Mouse (Mus musculus) liver, adult 2 months (tissue): ENCODE results near the gene AI661453. TPM values are rescaled to one million over a fixed set of nuclear protein-coding genes. Genes with fewer than 3 reads are reported as not detected.

Experiments
- DNase-seq: peaks from one replicate; pipeline ENCODE4 v3.0.0-alpha.2; 2011; ENCODE audit warnings: low read depth, low spot score; ENCODE audit errors: extremely low read depth
- H3K27ac ChIP-seq: fragments of 200-500 bp; replicated peaks from 2 replicates; pipeline ENCODE4 v1.5.1; 2012; ENCODE audit warnings: low read depth, mild to moderate bottlenecking, control low read depth, inconsistent platforms, low read length; ENCODE audit not compliant: insufficient read depth
- H3K27me3 ChIP-seq: fragments of 200-500 bp; 2 replicates; pipeline ENCODE4 v1.6.1; 2012; ENCODE audit warnings: mild to moderate bottlenecking, moderate library complexity, low read length, inconsistent platforms; ENCODE audit not compliant: control insufficient read depth, insufficient read depth
- H3K36me3 ChIP-seq: fragments of 200-500 bp; 2 replicates; pipeline ENCODE4 v1.6.1; 2012; ENCODE audit warnings: low read length, inconsistent platforms; ENCODE audit not compliant: control insufficient read depth, insufficient read depth
- H3K4me1 ChIP-seq: fragments of 200-500 bp; 2 replicates; pipeline ENCODE4 v1.6.1; 2011; ENCODE audit warnings: low read length; ENCODE audit not compliant: control insufficient read depth, insufficient read depth
- H3K4me3 ChIP-seq: fragments of 200-500 bp; 2 replicates; pipeline ENCODE4 v1.5.1; 2011; ENCODE audit warnings: low read depth, mild to moderate bottlenecking, control low read depth, low read length, moderate library complexity; ENCODE audit not compliant: insufficient read depth
- H3K79me2 ChIP-seq: fragments of 200-500 bp; 2 replicates; pipeline ENCODE4 v1.6.1; 2012; ENCODE audit warnings: inconsistent platforms, mild to moderate bottlenecking, low read length, moderate library complexity; ENCODE audit not compliant: control insufficient read depth, insufficient read depth
- H3K9ac ChIP-seq: fragments of 200-500 bp; 2 replicates; pipeline ENCODE4 v1.6.1; 2012; ENCODE audit warnings: low read depth, mild to moderate bottlenecking, control low read depth, inconsistent platforms, low read length
- CTCF ChIP-seq: fragments of 200-500 bp; IDR thresholded peaks from 2 replicates; pipeline ENCODE4 v1.5.1; 2011; ENCODE audit warnings: low read depth, low read length, control low read depth
- POLR2A ChIP-seq: fragments of 200-500 bp; IDR thresholded peaks from 2 replicates; pipeline ENCODE4 v1.6.1; 2011; ENCODE audit warnings: low read length, control low read depth; ENCODE audit not compliant: insufficient read depth; ENCODE audit errors: extremely low read depth
- WGBS: fragments of 180-500 bp; shearing (Covaris S2); methylation state at CpG from one replicate; pipeline ENCODE4 v1.1.7; 2018; 5-methylcytosine and 5-hydroxymethylcytosine counted together
- polyA plus RNA-seq: library from polyadenylated mRNA; depleted of rRNA; stranded (reverse); fragments of >200 nt; gene quantifications from 2 replicates; pipeline ENCODE4 v1.2.3, GENCODE M21; 2012; rRNA removed
- total RNA-seq: library from RNA; depleted of rRNA; stranded (reverse); fragments of >200 nt; gene quantifications from 2 replicates; pipeline ENCODE4 v1.2.3, GENCODE M21; 2014; rRNA removed

The AI661453 gene
- total RNA-seq = 2.4 and 6.2 TPM in 2 replicates
- polyA plus RNA-seq = 5.7 and 6.3 TPM in 2 replicates

GRCm38 (mm10) chr17:47436156-47436906, at the start of gene AI661453:
TSS of gene AI661453 (plus strand) at chr17:47436615.
- peak within 1 kb of the TSS; percentile 98 for H3K27ac ChIP-seq
- H3K4me3 ChIP-seq = peak within 1 kb of the TSS; percentile 74
- H3K27me3 ChIP-seq = no peaks in the 10 kb centered on the region
- H3K4me1 ChIP-seq = peaks cover 19% of the 10 kb centered on the region
- WGBS = under 1% methylated on average over 45 of the region's 45 CpGs
- peak within 1 kb of the TSS; percentile 87 for H3K9ac ChIP-seq
- H3K79me2 ChIP-seq = peaks cover 17% of the 10 kb centered on the region
- no peaks in the 10 kb centered on the region for H3K36me3 ChIP-seq
- TF ChIP-seq CTCF (no peak), POLR2A (peak; percentile 60)
- peak; percentile 46 for DNase-seq

GRCm38 (mm10) chr17:47386649-47387048, 49.8 kb upstream of the AI661453 start:
- Histone ChIP-seq H3K4me1 (peaks cover 7% of the 10 kb centered on the region; the same call in 1 of the 2 replicates), H3K27ac (no peak overlapping the region), H3K4me3 (no peak overlapping the region), H3K36me3 (no peaks in the 10 kb centered on the region), H3K79me2 (no peaks in the 10 kb centered on the region), H3K27me3 (no peaks in the 10 kb centered on the region), H3K9ac (no peak overlapping the region)
- TF ChIP-seq POLR2A = no peak
- TF ChIP-seq CTCF = peak; percentile 73
- 68% methylated on average over 4 of the region's 4 CpGs for WGBS
- peak; percentile 30 for DNase-seq

GRCm38 (mm10) chr17:47394223-47394869, 42.1 kb upstream of the AI661453 start:
- 26% methylated on average over 24 of the region's 24 CpGs for WGBS
- peak overlapping the region; percentile 15 for H3K9ac ChIP-seq
- H3K4me1 ChIP-seq = peaks cover 6% of the 10 kb centered on the region
- H3K79me2 ChIP-seq = no peaks in the 10 kb centered on the region
- H3K27me3 ChIP-seq = no peaks in the 10 kb centered on the region
- no peak for TF ChIP-seq POLR2A
- TF ChIP-seq CTCF = no peak
- DNase-seq = no peak
- peak overlapping the region; percentile 27 for H3K4me3 ChIP-seq
- no peaks in the 10 kb centered on the region for H3K36me3 ChIP-seq
- H3K27ac ChIP-seq = no peak overlapping the region

- peaks cover 6% of the 10 kb centered on the region for H3K4me1 ChIP-seq
- peak overlapping the region; percentile 43 for H3K4me3 ChIP-seq
- peak overlapping the region; percentile 31 for H3K9ac ChIP-seq
- no peaks in the 10 kb centered on the region for H3K36me3 ChIP-seq
- DNase-seq = peak; percentile 82
- no peaks in the 10 kb centered on the region for H3K79me2 ChIP-seq
- H3K27ac ChIP-seq = no peak overlapping the region; the same call in 1 of the 2 replicates
- no peaks in the 10 kb centered on the region for H3K27me3 ChIP-seq
- 3% methylated on average over 20 of the region's 20 CpGs for WGBS
- TF ChIP-seq POLR2A (no peak), CTCF (no peak)
Measured at GRCm38 (mm10) chr17:47395376-47395913, 41.0 kb upstream of the AI661453 start.

GRCm38 (mm10) chr17:47399091-47399490, 37.3 kb upstream of the AI661453 start:
- H3K9ac ChIP-seq = no peak overlapping the region
- H3K4me1 ChIP-seq = peaks cover 6% of the 10 kb centered on the region
- H3K27ac ChIP-seq = no peak overlapping the region
- H3K36me3 ChIP-seq = no peaks in the 10 kb centered on the region
- H3K27me3 ChIP-seq = no peaks in the 10 kb centered on the region
- no peak for DNase-seq
- WGBS = 86% methylated on average over 8 of the region's 8 CpGs
- no peaks in the 10 kb centered on the region for H3K79me2 ChIP-seq
- no peak overlapping the region for H3K4me3 ChIP-seq
- TF ChIP-seq POLR2A (no peak), CTCF (no peak)

- no peak within 1 kb of the TSS for H3K27ac ChIP-seq
- no peaks in the 10 kb centered on the region for H3K27me3 ChIP-seq
- no peak within 1 kb of the TSS for H3K9ac ChIP-seq
- no peak for DNase-seq
- no peaks in the 10 kb centered on the region for H3K4me1 ChIP-seq
- WGBS = 58% methylated on average over 10 of the region's 10 CpGs
- H3K4me3 ChIP-seq = no peak within 1 kb of the TSS
- no peaks in the 10 kb centered on the region for H3K79me2 ChIP-seq
- TF ChIP-seq CTCF (no peak), POLR2A (no peak)
- H3K36me3 ChIP-seq = no peaks in the 10 kb centered on the region
Measured at GRCm38 (mm10) chr17:47400451-47400850, 36.0 kb upstream of the AI661453 start, which contains the start of gene Guca1a. TSS of gene Guca1a (minus strand) at chr17:47400584.
